Mouse (Mus musculus) spleen, adult 2 months (tissue): ENCODE measurements around the gene Cdyl.

Experiments used
- CTCF ChIP-seq: fragments of 200-500 bp; IDR thresholded peaks from 2 replicates; pipeline ENCODE4 v1.5.1; 2011; ENCODE audit warnings: mild to moderate bottlenecking, inconsistent platforms; ENCODE audit not compliant: insufficient read depth, insufficient read length, insufficient replicate concordance; ENCODE audit errors: extremely low read depth
- POLR2A ChIP-seq: fragments of 200-500 bp; IDR thresholded peaks from 2 replicates; pipeline ENCODE4 v1.6.1; 2011; ENCODE audit warnings: low read depth, low read length, inconsistent platforms

DNA sequence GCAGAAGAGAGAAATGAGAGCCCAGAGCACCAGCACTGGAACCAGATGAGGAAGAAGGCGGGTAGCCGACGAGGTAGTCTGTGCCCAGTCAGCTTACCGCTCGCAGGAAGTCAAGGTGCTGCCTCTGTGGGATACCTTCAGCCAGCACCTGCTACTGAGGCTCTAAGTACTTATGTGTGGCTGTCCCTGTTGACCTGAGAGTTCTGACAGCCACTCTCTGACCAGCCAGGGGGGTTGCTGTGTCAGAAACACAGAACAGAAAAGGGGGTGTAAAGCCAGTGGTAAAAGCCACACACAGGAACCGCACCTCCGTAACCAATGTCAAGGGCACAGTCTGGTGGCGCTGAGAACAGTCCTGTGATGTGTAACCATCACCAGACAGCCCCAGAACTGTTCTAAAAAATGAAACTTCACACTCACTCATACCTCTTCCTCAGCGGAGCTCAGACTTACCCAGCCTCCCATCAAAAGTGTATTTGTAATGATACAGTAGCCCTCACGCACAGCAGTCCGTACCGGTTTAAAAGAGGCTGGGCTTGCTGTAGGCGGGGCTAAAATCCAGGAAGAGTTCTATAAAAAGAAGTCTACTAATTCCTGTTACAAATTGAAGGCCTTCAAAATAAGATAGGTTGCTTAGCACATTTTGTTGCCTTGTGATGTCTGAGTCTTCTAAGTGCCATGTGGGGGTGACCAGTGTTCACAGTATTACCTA is 138.3 kb downstream of the Cdyl start:
- TF ChIP-seq CTCF = no peak
- TF ChIP-seq POLR2A = no peak
